Mouse (Mus musculus) heart, postnatal 10 days (tissue): ENCODE results near the gene Borcs6. TPM values are rescaled to one million over a fixed set of nuclear protein-coding genes. Genes with fewer than 3 reads are reported as not detected.

ENCODE experiments used
- DNase-seq, 2 experiments: peaks; one replicate each; pipeline ENCODE4 v3.0.0; 2021
- intact Hi-C: fragments of 180-260 bp; cut with DNase I; formaldehyde crosslinking; loops from one replicate; pipeline ENCODE4 v1.15.1; 2025
- total RNA-seq, 2 experiments: library from RNA; stranded (reverse); gene quantifications; 2 replicates each; pipeline ENCODE4 v1.2.3; 2021

The Borcs6 gene
- total RNA-seq, 2 experiments from 2014 or later: 16.7 to 19.4 TPM

- intact Hi-C loops: no loop called here
- no peak for DNase-seq
Observed at GRCm38 (mm10) chr11:69046395-69046774, 13.1 kb upstream of the Borcs6 start.

GRCm38 (mm10) chr11:69047592-69047991, 11.9 kb upstream of the Borcs6 start:
- intact Hi-C loops: no loop called here
- no peak for DNase-seq

GRCm38 (mm10) chr11:69048151-69048550, 11.4 kb upstream of the Borcs6 start:
- no peak for DNase-seq
- intact Hi-C loops: no loop called here

GRCm38 (mm10) chr11:69050748-69051147, 8.8 kb upstream of the Borcs6 start:
- no peak for DNase-seq

GRCm38 (mm10) chr11:69051771-69052170, 7.7 kb upstream of the Borcs6 start:
- intact Hi-C loops: no loop called here
- DNase-seq: no peak

More at GRCm38 (mm10) chr11:69050748-69051147, 8.8 kb upstream of the Borcs6 start:
- intact Hi-C loops: no loop called here

GRCm38 (mm10) chr11:69052824-69053421, 6.6 kb upstream of the Borcs6 start:
- no peak for DNase-seq
- intact Hi-C loops: no loop called here

- intact Hi-C loops: no loop called here
- no peak for DNase-seq
Observed at GRCm38 (mm10) chr11:69053848-69054247, 5.7 kb upstream of the Borcs6 start.

GRCm38 (mm10) chr11:69058265-69058664, 1.3 kb upstream of the Borcs6 start:
- intact Hi-C loops: no loop called here
- no peak for DNase-seq

- intact Hi-C loops: no loop called here
- no peak for DNase-seq
Observed at GRCm38 (mm10) chr11:69058729-69059356, 674 bp upstream of the Borcs6 start.

GRCm38 (mm10) chr11:69059975-69060411, 476 bp downstream of the Borcs6 start:
- intact Hi-C loops: no loop called here
- no peak for DNase-seq

- intact Hi-C loops: no loop called here
- DNase-seq: peak; percentile 40 to 61
Observed at GRCm38 (mm10) chr11:69060448-69061254, 1.1 kb downstream of the Borcs6 start.

GRCm38 (mm10) chr11:69061255-69061912, 1.9 kb downstream of the Borcs6 start:
- DNase-seq: peak in 1 of 2 experiments; percentile 17

GRCm38 (mm10) chr11:69062194-69062760, 2.8 kb downstream of the Borcs6 start:
- intact Hi-C loops: no loop called here
- peak; percentile 81 to 82 for DNase-seq

More at GRCm38 (mm10) chr11:69061255-69061912, 1.9 kb downstream of the Borcs6 start:
- intact Hi-C loops: no loop called here

- intact Hi-C loops: loop anchor here (1.0 kb wide), 2 partner anchors 21 to 62 kb away; no protein-coding TSS in a partner anchor
- peak; percentile 98 for DNase-seq
Observed at GRCm38 (mm10) chr11:69062761-69063224, 3.3 kb downstream of the Borcs6 start.

- intact Hi-C loops: loop anchor here (1.0 kb wide), 2 partner anchors 22 to 61 kb away; no protein-coding TSS in a partner anchor
- peak; percentile 86 to 93 for DNase-seq
Observed at GRCm38 (mm10) chr11:69063413-69064201, 4.1 kb downstream of the Borcs6 start.

GRCm38 (mm10) chr11:69064259-69065133, 5.0 kb downstream of the Borcs6 start:
- DNase-seq: no peak
- intact Hi-C loops: no loop called here

GRCm38 (mm10) chr11:69065394-69065925, 5.9 kb downstream of the Borcs6 start:
- intact Hi-C loops: no loop called here
- no peak for DNase-seq

GRCm38 (mm10) chr11:69066163-69066861, 6.8 kb downstream of the Borcs6 start:
- intact Hi-C loops: loop anchor here (2.0 kb wide), 1 partner anchor 84 kb away; no protein-coding TSS in a partner anchor
- peak; percentile 40 to 52 for DNase-seq
